Mouse (Mus musculus) lung, postnatal 25 days (tissue): ENCODE results near the gene Kcnq5.
"Not testable (repeated sequence)": the region's sequence is repeated elsewhere in the genome, so short reads cannot be mapped to it uniquely, and the experiment has no call there.

Source experiments
- DNase-seq: peaks from one replicate; pipeline ENCODE4 v3.0.0; 2022; ENCODE audit warnings: low spot score

Kcnq5 gene

DNA sequence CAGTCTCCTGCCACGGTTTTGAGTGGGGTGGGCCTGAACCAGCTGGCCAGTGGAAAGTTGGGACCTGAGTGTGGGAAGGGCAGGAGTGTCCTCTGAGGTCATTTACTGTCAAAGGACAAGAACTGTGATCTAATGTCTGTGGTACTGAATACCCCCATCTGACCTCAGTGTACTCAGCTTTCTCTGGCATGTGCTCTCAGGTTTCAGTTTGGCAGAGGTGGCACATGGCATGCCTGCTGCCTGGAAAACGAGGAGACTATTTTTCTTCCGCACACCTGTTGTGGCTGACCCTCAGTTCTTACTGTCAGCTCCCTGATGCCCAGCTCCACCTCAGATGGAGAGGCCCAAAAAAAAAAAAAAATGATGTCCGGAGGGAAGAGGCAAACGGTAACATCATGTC lies 475.5 kb downstream of the Kcnq5 start:
- no peak for DNase-seq

GRCm38 (mm10) chr1:21469311-21469710 lies 492.4 kb downstream of the Kcnq5 start:
- DNase-seq: no peak

DNA sequence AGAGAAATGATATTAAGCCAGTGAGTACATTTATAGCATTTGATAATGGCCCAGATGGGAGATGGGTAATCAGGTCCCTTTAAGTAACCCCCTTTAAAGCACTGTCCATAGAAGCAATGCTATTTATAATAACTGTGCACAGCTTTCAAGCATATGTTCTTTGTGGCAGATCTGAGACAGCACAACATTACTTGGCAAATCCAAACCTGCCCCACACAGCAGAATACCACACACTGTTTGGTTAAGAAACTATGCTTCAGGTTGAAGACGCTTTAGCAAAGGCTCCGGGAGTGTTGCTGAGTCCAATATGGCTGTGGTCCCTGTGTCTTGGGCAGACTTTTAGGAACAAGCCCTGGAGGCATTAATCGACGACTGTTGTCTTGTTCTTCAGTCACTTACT lies 495.3 kb downstream of the Kcnq5 start:
- no peak for DNase-seq

DNA sequence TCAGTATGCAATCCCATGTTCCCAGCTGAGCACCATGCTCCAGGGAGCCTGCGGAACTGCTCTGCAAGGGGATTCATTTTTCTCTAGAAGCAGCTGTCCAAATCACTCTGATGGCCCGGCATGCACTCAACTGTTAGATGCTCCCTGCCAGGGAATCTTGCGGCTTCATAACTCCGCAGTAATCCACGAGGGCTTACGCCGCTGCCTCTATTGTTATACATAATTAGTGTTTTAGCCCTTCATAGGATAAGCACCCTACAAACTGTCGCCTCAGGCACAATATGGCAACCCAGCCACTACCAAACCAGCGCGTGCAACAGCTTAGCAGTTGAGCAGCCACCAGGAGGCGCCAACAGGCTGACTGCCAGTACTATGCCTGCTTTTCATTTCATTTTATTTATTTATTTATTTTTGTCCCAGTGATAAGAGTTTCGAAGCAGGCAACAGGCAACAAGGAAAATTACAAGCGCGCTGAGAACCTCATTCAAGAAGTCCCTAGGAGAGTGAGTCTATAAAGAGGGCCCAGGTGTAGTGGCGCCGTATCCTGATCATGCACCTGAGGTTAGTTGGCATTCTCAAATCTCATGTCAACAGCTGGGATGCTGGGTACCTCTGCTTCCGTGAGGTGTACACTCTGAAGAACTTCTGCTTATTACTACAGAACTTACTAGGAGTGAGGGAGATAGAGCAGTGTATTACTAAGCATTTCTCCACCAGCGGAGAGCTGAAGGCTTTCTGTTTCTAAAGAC lies 500.6 kb downstream of the Kcnq5 start:
- DNase-seq: peak; percentile 17

DNA sequence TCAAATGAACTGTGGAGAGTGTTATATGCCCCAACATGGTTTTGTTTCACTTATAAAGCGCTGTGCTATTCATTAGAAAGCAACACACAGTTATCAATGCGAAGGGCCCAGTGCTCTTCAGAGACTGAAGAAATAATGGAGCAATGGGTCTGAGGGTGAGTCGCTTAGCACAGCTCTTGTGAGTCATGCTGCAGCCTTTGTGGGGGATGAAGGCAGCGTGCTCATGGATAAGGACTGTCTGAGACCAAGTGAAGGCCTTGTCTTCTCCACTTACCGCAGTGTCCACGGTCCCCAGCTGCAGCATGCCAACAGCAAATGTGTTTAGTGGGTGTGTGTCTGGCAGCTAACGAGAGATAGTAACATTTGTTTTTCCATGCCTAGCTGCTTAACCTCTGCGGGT lies 503.2 kb downstream of the Kcnq5 start:
- DNase-seq: no peak

DNA sequence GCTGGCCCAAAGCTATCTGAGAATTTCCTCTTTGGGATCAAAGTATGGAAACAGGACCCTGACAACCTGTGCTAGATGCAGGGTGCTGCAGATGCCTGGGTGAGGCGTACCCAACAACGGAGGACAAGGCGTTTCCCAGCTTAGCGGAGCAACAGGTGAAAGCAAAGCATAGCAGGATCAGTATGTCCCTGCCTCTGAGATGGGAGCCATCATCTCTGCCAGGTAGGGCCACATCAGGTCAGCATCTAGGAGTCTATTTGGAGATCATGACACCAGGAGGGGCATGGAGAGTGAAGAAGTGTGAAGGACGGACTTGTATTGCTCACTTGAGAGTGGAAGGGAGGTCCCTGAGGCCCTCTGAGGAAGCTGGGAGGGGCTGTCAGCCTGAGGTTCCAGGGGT lies 505.8 kb downstream of the Kcnq5 start:
- DNase-seq: no peak

DNA sequence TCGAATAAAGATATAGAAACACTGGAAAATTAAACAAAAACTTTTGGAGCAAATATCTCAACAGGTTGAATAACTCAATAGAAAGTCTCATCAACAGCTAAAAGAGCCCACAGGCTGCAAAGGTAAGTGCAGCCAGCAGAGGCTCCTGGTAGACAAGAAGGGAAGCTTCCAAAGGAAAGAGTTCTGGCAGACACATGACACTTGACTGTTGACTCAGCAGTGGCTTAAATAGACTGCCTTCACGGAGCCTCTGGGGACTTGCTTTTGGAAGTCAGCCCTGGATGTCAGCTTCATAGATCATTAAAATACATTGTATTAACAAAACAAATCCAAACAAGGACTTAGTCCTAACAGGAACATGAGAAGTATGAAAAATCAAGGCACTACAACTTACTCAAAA lies 513.5 kb downstream of the Kcnq5 start:
- DNase-seq: peak; percentile 12

DNA sequence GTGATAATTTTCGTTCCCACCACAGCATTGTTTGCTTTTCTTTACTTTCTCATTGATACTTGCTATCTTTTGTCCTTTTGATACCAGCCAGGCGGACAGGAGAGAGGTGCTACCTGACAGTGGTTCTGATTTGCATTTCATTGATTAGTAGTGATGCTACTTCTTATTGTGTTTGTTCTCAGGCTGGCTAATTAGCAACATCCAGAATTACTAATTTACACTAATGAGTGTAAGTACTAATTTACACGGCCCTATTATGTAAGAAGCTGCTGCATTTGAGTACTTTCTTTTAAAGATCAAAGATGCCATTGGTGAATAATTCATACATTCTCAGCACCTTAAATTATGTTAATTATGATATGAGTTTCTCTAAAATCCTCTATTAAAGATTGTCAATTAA lies 525.0 kb downstream of the Kcnq5 start:
- DNase-seq: no peak

DNA sequence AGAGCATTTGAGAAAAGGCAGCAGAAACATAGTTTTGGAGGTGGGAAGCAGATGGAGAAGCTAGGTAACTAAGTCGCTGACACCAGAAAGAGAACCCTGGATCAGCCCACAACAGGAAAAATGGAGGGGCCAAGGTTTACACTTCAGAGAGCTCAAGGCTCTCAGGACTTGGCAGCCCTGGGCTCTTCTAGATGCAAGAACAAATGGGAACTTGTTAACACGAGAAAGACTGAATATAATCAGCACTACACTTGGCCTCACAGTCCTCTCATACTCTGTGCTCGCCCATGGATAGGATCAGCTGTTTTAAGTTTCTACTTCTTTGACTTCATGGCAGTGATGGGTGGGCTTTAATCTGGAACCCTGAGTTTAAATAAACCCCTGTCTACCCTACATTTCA lies 526.9 kb downstream of the Kcnq5 start:
- no peak for DNase-seq

GRCm38 (mm10) chr1:21431666-21432065 lies 530.1 kb downstream of the Kcnq5 start:
- DNase-seq: no peak

DNA sequence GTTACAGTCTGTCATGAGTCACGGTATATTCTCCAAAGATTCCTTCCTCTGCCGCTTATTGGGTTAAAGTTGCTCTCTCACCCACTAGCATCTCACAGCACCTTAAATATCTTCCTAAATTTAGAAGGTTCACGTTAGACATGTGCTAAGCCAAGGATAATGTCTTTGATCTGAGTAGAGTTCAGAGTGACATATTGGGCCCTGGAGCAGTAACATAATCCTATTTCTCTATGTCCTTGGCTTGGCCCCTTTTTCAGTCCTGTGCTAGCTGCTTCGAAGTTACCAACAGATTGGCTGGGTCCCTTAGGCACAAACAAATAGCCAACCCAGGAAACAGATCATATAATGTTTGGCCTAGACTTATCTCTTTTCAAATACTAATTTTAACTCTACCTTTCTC lies 533.7 kb downstream of the Kcnq5 start:
- DNase-seq: no peak

- DNase-seq: no peak
Measured at GRCm38 (mm10) chr1:21425654-21426053, 536.1 kb downstream of the Kcnq5 start.

- no peak for DNase-seq
Measured at GRCm38 (mm10) chr1:21419370-21419769, 542.4 kb downstream of the Kcnq5 start.

GRCm38 (mm10) chr1:21412197-21412555 lies 549.6 kb downstream of the Kcnq5 start:
- DNase-seq: no peak

- peak; percentile 48 for DNase-seq
Measured at GRCm38 (mm10) chr1:21411331-21412196, 550.2 kb downstream of the Kcnq5 start.

GRCm38 (mm10) chr1:21407266-21407665 lies 554.5 kb downstream of the Kcnq5 start:
- no peak for DNase-seq

GRCm38 (mm10) chr1:21402804-21403203 lies 558.9 kb downstream of the Kcnq5 start:
- no peak for DNase-seq

- no peak for DNase-seq
Measured at GRCm38 (mm10) chr1:21391138-21391671, 570.5 kb downstream of the Kcnq5 start.

GRCm38 (mm10) chr1:21383256-21383655 lies 578.5 kb downstream of the Kcnq5 start, which contains the start of gene Khdc1b:
Khdc1b (plus strand) TSS chr1:21383556.
- no peak for DNase-seq

DNA sequence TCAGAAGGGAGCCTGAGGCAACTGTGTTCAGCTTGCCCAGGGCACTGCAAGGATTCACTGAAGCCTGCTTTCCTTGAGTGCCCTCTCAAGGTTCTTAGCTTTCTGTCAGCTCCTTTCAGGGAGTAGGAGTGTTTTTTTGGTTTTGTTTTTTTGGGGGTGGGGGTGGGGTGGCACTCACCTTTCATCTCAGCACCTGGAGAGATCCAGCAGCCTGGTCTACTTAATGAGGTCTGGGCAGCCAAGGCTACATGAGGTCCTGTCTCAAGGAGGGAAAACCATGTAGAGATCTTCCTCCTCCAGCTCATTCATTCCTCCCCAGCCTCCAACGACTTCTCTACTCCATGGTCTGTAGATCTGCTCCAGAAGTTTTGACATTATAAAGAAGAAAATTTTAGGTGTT lies 593.7 kb downstream of the Kcnq5 start, which contains the start of gene Khdc1c:
TSS of gene Khdc1c (plus strand) at position 301 of the 400 bp plus-strand sequence.
- DNase-seq: not testable (repeated sequence)

DNA sequence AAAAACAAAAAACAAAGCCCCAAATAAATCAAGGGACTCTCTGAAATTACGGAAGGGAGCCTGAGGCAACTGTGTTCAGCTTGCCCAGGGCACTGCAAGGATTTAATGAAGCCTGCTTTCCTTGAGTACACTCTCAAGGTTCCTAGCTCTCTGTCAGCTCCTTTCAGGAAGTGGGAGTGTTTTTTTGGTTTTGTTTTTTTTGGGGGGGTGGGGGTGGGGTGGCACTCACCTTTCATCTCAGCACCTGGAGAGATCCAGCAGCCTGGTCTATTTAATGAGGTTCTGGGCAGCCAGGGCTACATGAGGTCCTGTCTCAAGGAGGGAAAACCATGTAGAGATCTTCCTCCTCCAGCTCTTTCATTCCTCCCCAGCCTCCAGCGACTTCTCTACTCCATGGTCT lies 612.4 kb downstream of the Kcnq5 start, which contains the start of gene Khdc1a:
TSS of gene Khdc1a (plus strand) at position 301 of the 400 bp plus-strand sequence.
- no peak for DNase-seq
